Comparison of ENCODE assay signal across 35 mouse cellular contexts in the genomic region with DNA sequence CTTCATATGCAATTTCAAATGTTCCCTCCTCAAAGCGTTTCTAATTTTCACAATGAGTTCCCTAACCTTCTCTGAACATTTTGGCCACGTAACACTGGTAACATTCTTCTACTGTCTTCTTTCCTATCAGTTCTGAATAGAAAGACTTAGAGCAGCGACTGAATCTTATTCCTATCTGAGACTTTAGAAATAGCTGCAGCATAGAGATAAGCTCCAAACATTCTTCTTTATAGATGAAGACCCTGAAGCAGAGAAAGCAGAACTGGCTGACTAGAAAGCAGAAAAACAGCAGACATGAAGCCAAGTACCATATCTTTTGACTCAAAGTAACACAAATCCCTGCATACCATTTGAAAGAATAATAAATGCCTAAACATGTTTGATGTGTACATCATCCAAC.
"Had no signal": no experiment of that assay in that cellular context is flagged by ENCODE, and none has a peak within 500 bp of the region (broad histone marks: within the 10 kb centered on the region; RNA-seq: fewer than 3 reads in every experiment).

No protein-coding gene starts in this region.

- ATAC-seq: hindbrain, embryonic 16.5 days; hindbrain, postnatal 0 days; inflammation-experienced regulatory T-cells, adult 6 months; intestine, embryonic 15.5 days; intestine, embryonic 16.5 days; intestine, postnatal 0 days had no signal

- H3K4me2 ChIP-seq: heart, embryonic 11.5 days; heart, embryonic 12.5 days; heart, embryonic 13.5 days; heart, embryonic 15.5 days; hindbrain, embryonic 12.5 days; hindbrain, embryonic 13.5 days; hindbrain, embryonic 14.5 days; hindbrain, embryonic 15.5 days; intestine, embryonic 15.5 days; kidney, embryonic 15.5 days had no signal

- H3K27me3 ChIP-seq: heart, embryonic 12.5 days; heart, embryonic 13.5 days; heart, embryonic 15.5 days; hindbrain, embryonic 12.5 days; hindbrain, embryonic 13.5 days; hindbrain, embryonic 15.5 days; intestine, embryonic 15.5 days; kidney, embryonic 15.5 days had no signal

- DNase-seq: heart, postnatal 10 days; heart, postnatal 14 days; heart, postnatal 36 days; heart, postnatal 4 days; kidney, adult 11 months; kidney, adult 18-20 months; kidney, adult 2 months; kidney, adult 8-10 months; kidney, adult 9 months; kidney, postnatal 10 days; kidney, postnatal 14 days; kidney, postnatal 25 days; kidney, postnatal 36 days; kidney, postnatal 4 days; layer of hippocampus, adult 9-11 months; layer of hippocampus, postnatal 36 days had no signal

- H3K27ac ChIP-seq: heart, embryonic 13.5 days; heart, embryonic 15.5 days; hindbrain, embryonic 10.5 days; hindbrain, embryonic 12.5 days; hindbrain, embryonic 13.5 days; hindbrain, embryonic 14.5 days; hindbrain, embryonic 15.5 days; hindbrain, postnatal 0 days; intestine, embryonic 15.5 days; kidney, embryonic 15.5 days; kidney, postnatal 0 days; layer of hippocampus, adult 2 months; left cerebral cortex, adult 2 months had no signal

- H3K4me1 ChIP-seq: hindbrain, embryonic 13.5 days; hindbrain, embryonic 15.5 days; intestine, embryonic 15.5 days had no signal

- H3K9ac ChIP-seq: heart, embryonic 12.5 days; heart, embryonic 13.5 days; heart, embryonic 15.5 days; hindbrain, embryonic 12.5 days; hindbrain, embryonic 13.5 days; hindbrain, embryonic 14.5 days; hindbrain, embryonic 15.5 days; intestine, embryonic 15.5 days; kidney, embryonic 15.5 days had no signal

- H3K4me3 ChIP-seq: heart, embryonic 12.5 days; heart, embryonic 13.5 days; heart, embryonic 15.5 days; hindbrain, embryonic 10.5 days; hindbrain, embryonic 12.5 days; hindbrain, embryonic 13.5 days; hindbrain, embryonic 15.5 days; intestine, embryonic 15.5 days; kidney, embryonic 15.5 days; layer of hippocampus, adult 2 months; left cerebral cortex, adult 2 months had no signal

- H3K9me3 ChIP-seq: heart, embryonic 12.5 days; heart, embryonic 13.5 days; heart, embryonic 15.5 days; hindbrain, embryonic 10.5 days; hindbrain, embryonic 12.5 days; hindbrain, embryonic 13.5 days; hindbrain, embryonic 15.5 days; intestine, embryonic 15.5 days; kidney, embryonic 15.5 days had no signal

- H3K36me3 ChIP-seq: heart, embryonic 12.5 days; heart, embryonic 13.5 days; heart, embryonic 15.5 days; hindbrain, embryonic 10.5 days; hindbrain, embryonic 12.5 days; hindbrain, embryonic 13.5 days; hindbrain, embryonic 15.5 days; intestine, embryonic 15.5 days; kidney, embryonic 15.5 days had no signal
